Mouse (Mus musculus) lung, postnatal 0 days (tissue): ENCODE data around the gene Baiap2l2. TPM values are rescaled to one million over a fixed set of nuclear protein-coding genes. Genes with fewer than 3 reads are reported as not detected.

Experiments
- ATAC-seq: fragments of 200-750 bp; cut with Nextera tagmentation; 2 replicates; pipeline ENCODE4 v1.8.0; 2017; ENCODE audit warnings: moderate library complexity
- DNase-seq: peaks from one replicate; pipeline ENCODE4 v3.0.0-alpha.2; 2016; ENCODE audit warnings: low spot score
- H3K27ac ChIP-seq: fragments of 300-500 bp; sonication (generic); 2 replicates; pipeline ENCODE4 v1.5.1; 2014; ENCODE audit warnings: antibody characterized with exemption, mild to moderate bottlenecking, low read length, mixed read lengths
- H3K27me3 ChIP-seq: fragments of 300-500 bp; sonication (generic); replicated peaks from 2 replicates; pipeline ENCODE4 v1.6.1; 2014; ENCODE audit warnings: low read length, mixed read lengths; ENCODE audit not compliant: insufficient read depth
- H3K36me3 ChIP-seq: fragments of 300-500 bp; sonication (generic); 2 replicates; pipeline ENCODE4 v1.6.1; 2014; ENCODE audit warnings: low read length, mixed read lengths; ENCODE audit not compliant: insufficient read depth
- H3K4me1 ChIP-seq: fragments of 300-500 bp; sonication (generic); 2 replicates; pipeline ENCODE4 v1.6.1; 2014; ENCODE audit warnings: antibody characterized with exemption, low read depth, low read length, mixed read lengths; ENCODE audit not compliant: insufficient read depth
- H3K4me2 ChIP-seq: fragments of 300-500 bp; sonication (generic); replicated peaks from 2 replicates; pipeline ENCODE4 v1.6.1; 2014; ENCODE audit warnings: low read depth, mild to moderate bottlenecking, low read length, moderate library complexity, mixed read lengths
- H3K4me3 ChIP-seq: fragments of 300-500 bp; sonication (generic); 2 replicates; pipeline ENCODE4 v1.5.1; 2014; ENCODE audit warnings: low read depth, low read length
- H3K9ac ChIP-seq: fragments of 300-500 bp; sonication (generic); replicated peaks from 2 replicates; pipeline ENCODE4 v1.6.1; 2014; ENCODE audit warnings: low read depth, mild to moderate bottlenecking
- H3K9me3 ChIP-seq: fragments of 300-500 bp; sonication (generic); 2 replicates; pipeline ENCODE4 v1.6.1; 2016; ENCODE audit warnings: low read length, mixed read lengths
- CTCF ChIP-seq: IDR thresholded peaks from 2 replicates; pipeline ENCODE4 v1.5.1; 2016; ENCODE audit warnings: antibody characterized with exemption, mild to moderate bottlenecking
- EP300 ChIP-seq: IDR thresholded peaks from 2 replicates; pipeline ENCODE4 v1.6.1; 2016; ENCODE audit warnings: antibody characterized with exemption, mild to moderate bottlenecking, control low read depth
- WGBS: fragments of 180-500 bp; shearing (Covaris S2); extraction: QIAGEN DNeasy Blood & Tissue Kit; methylation state at CpG from one replicate; pipeline ENCODE4 v1.1.7; 2014; 5-methylcytosine and 5-hydroxymethylcytosine counted together
- polyA plus RNA-seq: library from polyadenylated mRNA; unstranded; fragments of >200 nt; fragmentation: Nextera tagmentation; extraction: Ambion mirVana; gene quantifications from 2 replicates; pipeline ENCODE4 v1.2.1, GENCODE M21; 2015

The Baiap2l2 gene
- polyA plus RNA-seq, 1 experiment from 2014 or later = 2.7 TPM

DNA sequence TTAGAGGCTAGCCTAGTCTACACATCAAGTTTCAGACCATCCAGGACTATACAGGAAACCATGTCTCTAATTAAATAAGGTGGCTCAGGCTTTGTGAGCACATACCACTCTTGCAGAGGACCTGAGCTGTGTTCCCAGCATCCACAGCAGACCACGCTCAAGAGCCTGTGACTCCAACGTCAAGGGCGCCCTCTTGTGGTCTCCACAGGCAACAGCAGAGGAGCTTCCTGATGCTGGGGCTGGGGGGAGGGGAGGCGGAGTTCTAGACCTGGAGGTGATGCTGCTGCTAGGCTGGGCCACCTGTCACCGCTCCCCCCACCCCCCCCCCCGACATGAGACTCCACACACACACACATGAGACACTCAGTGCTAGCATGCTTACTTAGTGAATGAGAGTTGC, 5.1 kb downstream of the Baiap2l2 start:
- ATAC-seq (no peak), DNase-seq (peak; percentile 38)
- peak; percentile 72 for TF ChIP-seq CTCF
- TF ChIP-seq EP300 = no peak

DNA sequence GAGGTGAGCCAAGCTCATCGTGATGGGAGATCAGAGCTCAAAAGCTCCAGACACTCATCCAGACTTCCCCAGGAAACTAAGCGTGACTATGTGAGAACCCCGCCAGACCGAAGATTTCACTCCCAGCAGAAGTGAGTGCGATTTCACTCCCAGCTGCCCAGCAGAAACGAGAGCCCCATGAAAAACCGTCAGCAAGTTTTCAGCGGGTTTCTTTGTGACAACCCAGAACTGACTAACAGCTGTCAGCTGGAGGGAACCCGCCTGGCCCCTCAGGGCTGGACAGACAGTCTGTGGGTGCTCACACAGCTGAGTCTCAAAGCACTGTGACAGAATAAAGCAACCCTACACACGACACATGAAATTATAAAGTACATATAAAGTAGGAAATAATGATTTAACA, 7.6 kb downstream of the Baiap2l2 start:
- Histone ChIP-seq H3K4me3 (no peak overlapping the region), H3K4me1 (0 out of 2 replicates have a peak, but pooled peaks cover 3% of the 10 kb centered on the region), H3K27ac (no peak overlapping the region), H3K9me3 (no peaks in the 10 kb centered on the region), H3K27me3 (no peaks in the 10 kb centered on the region), H3K4me2 (no peak overlapping the region), H3K9ac (no peak overlapping the region), H3K36me3 (no peaks in the 10 kb centered on the region)
- peak; percentile 18; the same call in 1 of the 2 replicates for ATAC-seq
- WGBS = 44% methylated on average over 10 of the region's 10 CpGs
- peak; percentile 58 for DNase-seq
- TF ChIP-seq CTCF (no peak), EP300 (no peak)

More for the DNA sequence above, 5.1 kb downstream of the Baiap2l2 start:
- 0 out of 2 replicates have a peak, but pooled peaks cover 3% of the 10 kb centered on the region for H3K4me1 ChIP-seq
- no peak overlapping the region for H3K9ac ChIP-seq
- no peaks in the 10 kb centered on the region for H3K27me3 ChIP-seq
- H3K36me3 ChIP-seq = no peaks in the 10 kb centered on the region
- WGBS = 21% methylated on average over 6 of the region's 6 CpGs
- H3K4me2 ChIP-seq = no peak overlapping the region
- H3K9me3 ChIP-seq = no peaks in the 10 kb centered on the region
- H3K4me3 ChIP-seq = no peak overlapping the region
- H3K27ac ChIP-seq = no peak overlapping the region

DNA sequence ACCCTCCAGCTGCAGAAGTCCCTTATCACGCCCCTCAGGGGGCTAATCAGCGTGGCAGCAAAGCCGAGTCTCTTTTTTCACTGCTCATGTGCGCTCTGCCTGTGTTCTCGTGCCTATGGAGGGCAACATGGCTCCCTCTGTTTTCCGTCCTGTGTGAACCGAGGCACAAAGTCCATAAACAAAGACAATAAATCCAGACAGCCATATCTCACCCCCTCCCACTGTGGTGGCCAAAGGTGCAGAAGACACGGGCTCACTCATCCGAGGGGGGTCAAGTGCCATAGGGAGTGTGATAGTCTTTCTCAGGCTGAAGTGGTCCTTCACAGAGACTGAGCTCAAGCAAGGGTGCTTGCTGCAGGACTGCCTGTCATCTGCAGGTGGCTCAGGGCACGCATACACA, 12.3 kb downstream of the Baiap2l2 start:
- Histone ChIP-seq H3K4me2 (no peak overlapping the region), H3K36me3 (no peaks in the 10 kb centered on the region), H3K27ac (no peak overlapping the region), H3K4me3 (no peak overlapping the region), H3K4me1 (no peaks in the 10 kb centered on the region), H3K27me3 (no peaks in the 10 kb centered on the region), H3K9ac (no peak overlapping the region), H3K9me3 (no peaks in the 10 kb centered on the region)
- TF ChIP-seq EP300 (no peak), CTCF (no peak)
- WGBS = 57% methylated on average over 10 of the region's 10 CpGs
- DNase-seq (no peak), ATAC-seq (no peak)

DNA sequence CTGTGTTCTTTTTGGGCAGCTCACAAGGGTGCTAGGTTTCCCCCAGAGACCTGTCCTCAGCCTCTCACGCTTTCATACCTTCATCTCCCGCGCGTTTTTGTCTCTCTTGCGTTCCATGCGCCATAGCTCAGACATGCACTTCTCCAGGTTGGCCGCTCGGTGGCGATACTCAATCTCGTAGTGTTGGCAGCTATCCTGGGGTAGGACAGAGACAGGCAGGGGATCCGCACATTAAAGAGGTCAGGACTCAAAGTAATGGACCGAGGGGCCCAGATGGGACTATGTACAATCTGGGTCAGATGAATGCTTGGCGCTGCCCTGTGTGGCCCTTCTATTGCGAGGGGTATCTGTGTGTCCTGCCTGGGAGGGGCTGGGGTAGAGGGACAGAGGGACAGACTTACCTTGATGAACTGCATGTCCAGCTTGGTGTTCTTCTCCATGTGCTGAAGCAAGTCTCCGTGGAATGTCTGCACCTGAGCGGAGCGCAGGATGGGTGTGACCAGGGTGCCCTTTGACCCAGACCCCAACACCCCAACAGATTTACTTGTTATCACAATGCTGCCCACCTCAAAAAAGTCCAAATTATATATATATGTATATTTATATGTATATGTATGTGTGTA, 14.1 kb downstream of the Baiap2l2 start:
- no peaks in the 10 kb centered on the region for H3K36me3 ChIP-seq
- H3K9me3 ChIP-seq = no peaks in the 10 kb centered on the region
- peak overlapping the region; percentile 47 for H3K4me2 ChIP-seq
- no peaks in the 10 kb centered on the region for H3K4me1 ChIP-seq
- TF ChIP-seq CTCF (peak; percentile 80), EP300 (no peak)
- no peak overlapping the region for H3K4me3 ChIP-seq
- H3K9ac ChIP-seq = no peak overlapping the region
- WGBS = 15% methylated on average over 17 of the region's 17 CpGs
- no peaks in the 10 kb centered on the region for H3K27me3 ChIP-seq
- H3K27ac ChIP-seq = no peak overlapping the region
- peak; percentile 55 for DNase-seq
- peak; percentile 15; the same call in 1 of the 2 replicates for ATAC-seq

DNA sequence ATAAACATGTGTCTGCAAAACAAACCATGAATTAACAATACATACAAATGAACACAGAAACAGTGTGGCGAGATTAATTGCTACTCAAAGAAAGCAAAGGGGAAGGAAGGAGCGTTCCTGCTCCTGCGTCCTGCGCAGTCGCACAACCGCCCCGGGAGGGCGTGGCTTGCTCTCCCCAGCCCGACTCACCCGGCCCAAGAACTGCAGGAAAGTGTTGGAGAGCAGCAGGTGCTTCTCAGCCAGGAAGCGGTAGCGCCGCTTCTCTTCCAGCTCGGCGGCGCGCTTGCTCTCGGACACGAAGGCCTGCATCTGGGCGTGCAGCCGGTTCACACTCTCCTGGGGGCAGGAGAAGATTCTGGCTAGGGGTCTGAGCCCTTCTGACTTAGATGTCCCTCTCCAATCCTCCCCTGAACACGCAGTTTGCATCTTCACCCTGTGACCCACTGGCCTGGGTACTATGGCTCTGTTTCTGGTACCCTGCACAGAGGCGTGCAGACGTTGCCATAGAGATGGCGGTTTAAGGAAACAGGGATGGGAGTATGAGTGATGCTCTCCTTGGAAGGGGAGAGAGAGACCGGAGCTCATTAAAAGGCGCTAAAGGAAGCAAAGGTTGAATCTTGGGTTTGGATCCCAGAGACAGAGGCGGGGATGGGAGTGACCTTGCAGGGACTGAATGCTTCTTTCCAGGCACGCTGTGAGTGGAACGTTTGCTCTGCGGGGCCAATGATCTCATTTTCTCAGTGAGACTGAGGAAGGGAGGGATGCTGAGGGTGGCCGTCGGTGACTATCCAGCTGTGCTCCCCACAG, 14.8 kb downstream of the Baiap2l2 start:
- Histone ChIP-seq H3K4me1 (no peaks in the 10 kb centered on the region), H3K27ac (no peak overlapping the region), H3K36me3 (no peaks in the 10 kb centered on the region), H3K9ac (no peak overlapping the region), H3K4me2 (peak overlapping the region; percentile 47), H3K9me3 (no peaks in the 10 kb centered on the region), H3K4me3 (0 out of 2 replicates have a peak overlapping the region, but pooled peaks have one; percentile 12), H3K27me3 (no peaks in the 10 kb centered on the region)
- TF ChIP-seq EP300 = no peak
- TF ChIP-seq CTCF = no peak
- DNase-seq (peak; percentile 91), ATAC-seq (peak; percentile 88)
- 3% methylated on average over 33 of the region's 33 CpGs for WGBS

GRCm38 (mm10) chr15:79268521-79268920, 16.8 kb downstream of the Baiap2l2 start:
- Histone ChIP-seq H3K4me1 (no peaks in the 10 kb centered on the region), H3K27me3 (peaks cover 1% of the 10 kb centered on the region; the same call in 1 of the 2 replicates), H3K9ac (no peak overlapping the region), H3K27ac (no peak overlapping the region), H3K36me3 (no peaks in the 10 kb centered on the region), H3K4me3 (no peak overlapping the region), H3K9me3 (no peaks in the 10 kb centered on the region), H3K4me2 (no peak overlapping the region)
- WGBS = 6% methylated on average over 1 of the region's 1 CpGs
- no peak for TF ChIP-seq EP300
- DNase-seq (no peak), ATAC-seq (0 out of 2 replicates have a peak, but pooled peaks have one; percentile 11)
